Mouse (Mus musculus) right cerebral cortex, postnatal 10 days (tissue): ENCODE results near the gene Pla2g2c.

Experiments used
- DNase-seq, 2 experiments: peaks; one replicate each; pipeline ENCODE4 v3.0.0; 2021; ENCODE audit warnings: low spot score in 2 of 2

Gene Pla2g2c

DNA sequence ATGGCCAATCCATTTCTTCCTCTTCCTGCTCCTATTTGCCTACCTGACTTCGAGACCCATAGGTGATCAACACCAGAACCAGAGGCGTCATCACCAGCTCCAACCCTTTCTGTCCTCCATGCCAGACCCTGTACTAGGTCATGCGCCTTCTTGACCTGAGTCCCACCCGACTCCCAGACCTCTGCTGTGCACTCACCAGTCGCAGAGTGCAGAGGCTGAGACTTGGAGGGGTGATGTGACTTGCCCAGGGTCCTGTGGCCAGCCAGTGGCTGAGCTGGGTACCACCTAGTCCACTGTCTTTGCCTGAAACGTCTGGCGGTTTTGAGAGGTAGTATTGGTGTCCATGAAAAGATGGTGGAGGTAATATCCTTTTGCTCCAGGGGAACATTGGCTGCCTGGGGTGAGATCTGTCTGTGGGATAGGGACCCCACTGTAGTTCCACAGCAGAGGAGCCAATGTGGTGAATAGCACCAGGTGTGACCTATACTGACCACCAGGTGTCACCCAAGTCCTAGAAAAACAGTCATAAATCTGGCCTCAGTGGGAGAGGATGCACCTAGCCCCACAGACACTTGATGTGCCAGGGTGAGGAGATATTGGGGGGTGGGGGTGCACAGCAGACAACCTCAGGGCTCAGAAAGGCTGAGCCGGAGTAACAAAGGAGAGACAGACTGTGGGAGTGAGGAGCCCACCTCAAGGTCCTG is 23.9 kb downstream of the Pla2g2c start:
- DNase-seq, result peak; percentile 73 to 78

DNA sequence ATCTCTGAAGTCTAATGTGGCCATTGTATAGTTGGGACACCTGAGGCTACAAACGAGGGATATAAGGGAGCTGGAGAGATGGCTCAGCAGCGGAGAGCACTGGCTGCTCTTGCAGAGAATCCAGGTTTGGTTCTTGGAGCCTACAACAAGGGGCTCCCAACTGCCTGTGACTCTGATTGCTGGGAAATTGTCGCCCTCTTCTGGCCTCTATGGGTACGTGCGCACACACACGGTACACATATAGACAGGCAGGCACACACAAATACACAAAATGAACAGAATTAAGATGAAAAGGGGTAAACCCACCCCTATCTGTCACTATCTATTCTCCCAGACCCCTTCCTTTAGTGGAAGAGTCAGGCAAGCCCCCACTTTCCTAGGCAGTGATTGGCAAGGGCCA is 28.0 kb downstream of the Pla2g2c start:
- no peak for DNase-seq

DNA sequence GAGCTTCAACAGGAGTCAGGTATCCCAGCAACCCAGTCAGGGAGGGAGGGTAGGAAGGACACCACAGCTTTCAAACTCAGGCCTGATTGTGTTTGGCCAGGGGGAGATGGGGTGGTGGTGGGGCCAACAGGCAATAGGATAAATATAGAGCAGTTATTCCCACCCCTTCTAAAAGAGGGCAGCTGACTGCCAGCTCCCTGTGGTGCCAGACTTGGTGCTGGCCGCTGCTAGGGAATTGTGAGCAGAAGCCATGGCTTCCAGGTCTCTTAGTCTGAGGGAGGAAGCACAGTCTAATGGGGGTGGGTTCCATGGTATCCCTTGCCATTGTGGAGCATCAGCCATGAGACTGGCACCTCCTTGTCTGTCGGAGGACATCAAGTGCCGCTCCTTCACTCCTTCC is 29.0 kb downstream of the Pla2g2c start:
- no peak for DNase-seq

DNA sequence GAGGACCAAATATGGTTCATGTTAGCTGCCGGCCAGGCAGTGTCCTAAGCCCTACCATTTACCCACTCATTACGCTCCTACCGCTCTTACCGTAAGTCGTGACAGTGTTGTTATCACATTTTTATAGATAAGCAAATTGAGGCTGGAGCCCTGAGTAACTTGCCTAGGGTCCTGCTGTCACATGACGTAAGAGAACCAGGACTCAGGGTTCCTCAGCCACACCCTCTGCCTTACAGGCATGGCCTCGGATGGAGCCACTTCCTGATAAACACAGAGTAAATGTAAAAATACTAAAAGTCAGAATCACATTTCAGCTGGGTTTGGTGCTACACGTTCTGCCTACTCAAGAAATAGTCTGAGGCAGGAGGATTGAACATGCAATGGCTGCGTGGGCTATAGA is 29.8 kb downstream of the Pla2g2c start:
- no peak for DNase-seq

DNA sequence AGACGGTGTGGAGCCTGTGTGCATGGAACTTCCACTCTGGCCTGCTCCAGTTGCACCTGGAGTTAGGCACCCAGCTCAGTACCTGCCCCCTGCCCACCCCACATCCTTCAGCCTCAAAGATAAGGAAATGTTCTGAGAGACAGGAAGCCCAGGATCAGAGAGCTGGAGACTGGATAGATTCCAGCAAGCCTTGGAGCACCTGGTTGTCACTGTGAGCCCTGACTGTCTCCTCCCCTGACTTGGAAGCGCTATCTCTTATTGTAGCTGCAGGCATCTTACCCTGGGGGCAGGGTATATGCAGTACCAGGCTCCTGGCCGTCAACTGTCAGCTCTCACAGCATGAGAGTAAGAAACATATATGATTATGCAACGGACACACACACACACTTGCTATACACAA is 30.8 kb downstream of the Pla2g2c start:
- DNase-seq, result no peak

DNA sequence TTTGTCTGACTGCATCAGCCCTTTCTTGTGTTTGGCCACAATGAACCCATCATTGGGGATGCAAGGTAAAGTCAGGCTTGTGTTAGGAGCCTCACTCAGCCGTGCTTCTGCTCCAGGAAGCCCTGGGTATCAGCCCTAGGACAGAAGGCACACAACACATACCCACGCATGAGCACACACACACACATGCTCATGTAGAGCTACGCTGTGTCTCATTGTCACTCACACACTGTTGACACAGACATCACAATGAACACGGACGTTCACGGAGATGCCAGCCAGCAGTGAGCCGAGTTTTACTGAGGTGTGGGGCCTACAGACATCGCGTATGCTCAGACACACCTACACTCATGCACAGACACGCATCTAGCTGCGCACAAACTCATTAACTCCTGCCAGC is 31.4 kb downstream of the Pla2g2c start:
- DNase-seq, result no peak

DNA sequence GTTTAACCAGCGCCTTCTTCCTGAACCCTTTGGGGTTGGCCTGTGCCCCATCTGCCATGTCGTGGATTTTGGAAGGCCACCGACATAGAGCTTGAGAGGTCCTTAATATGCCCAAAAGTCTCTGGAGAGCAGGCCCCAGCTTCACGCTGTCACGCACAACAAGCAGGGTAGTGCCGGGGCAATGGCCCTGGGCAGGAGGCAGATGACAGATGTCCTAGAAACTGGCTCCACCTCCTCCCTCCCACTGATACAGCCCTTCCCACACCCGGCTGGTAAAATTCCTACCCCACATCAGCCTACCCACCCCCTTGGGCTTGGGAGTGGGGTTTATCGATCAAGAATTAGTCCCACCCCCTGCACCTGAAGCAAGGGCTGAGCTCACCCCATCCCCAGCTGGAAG is 32.8 kb downstream of the Pla2g2c start, which contains the start of gene Pla2g2f:
Gene Pla2g2f (minus strand): TSS at position 211 of the 400 bp plus-strand sequence.
- no peak for DNase-seq

DNA sequence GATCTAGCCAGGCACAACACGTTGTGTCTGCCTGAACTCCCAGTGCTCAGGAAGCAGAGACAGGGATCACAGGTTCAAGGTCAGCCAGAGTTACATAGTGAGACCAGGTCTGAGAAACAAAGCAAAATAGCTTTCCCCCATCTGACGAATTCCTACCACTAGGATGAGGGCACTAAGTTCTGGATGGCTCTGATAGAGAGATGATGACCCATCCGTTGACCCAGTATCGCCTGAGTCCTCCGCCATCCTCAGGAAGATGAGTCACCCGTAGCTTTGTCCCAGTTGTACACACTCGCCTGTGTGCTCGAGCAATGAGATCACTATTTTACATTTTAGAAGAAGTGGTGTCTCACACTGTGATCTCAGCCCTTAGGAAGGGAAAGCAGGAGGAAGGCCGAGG is 37.7 kb downstream of the Pla2g2c start:
- DNase-seq, result no peak

DNA sequence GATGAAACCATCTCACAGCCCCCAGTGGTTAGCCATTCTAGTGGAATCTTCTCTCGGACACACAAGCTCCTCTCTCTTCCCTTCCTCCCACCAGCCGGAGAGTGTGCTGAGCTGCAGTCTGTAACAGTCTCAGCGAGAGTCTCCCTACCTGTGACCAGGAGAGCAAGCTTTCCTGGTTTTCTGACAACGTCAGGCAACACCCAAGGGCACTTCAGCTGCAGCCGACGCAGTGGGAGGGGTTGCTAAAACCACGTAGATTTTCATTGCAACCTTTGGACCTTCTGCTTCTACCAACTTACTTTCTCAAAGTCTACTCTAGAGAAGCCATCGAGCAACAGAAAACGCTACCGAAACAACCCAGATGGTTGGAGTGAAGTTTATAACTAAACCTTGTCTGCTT is 47.4 kb downstream of the Pla2g2c start:
- no peak for DNase-seq

DNA sequence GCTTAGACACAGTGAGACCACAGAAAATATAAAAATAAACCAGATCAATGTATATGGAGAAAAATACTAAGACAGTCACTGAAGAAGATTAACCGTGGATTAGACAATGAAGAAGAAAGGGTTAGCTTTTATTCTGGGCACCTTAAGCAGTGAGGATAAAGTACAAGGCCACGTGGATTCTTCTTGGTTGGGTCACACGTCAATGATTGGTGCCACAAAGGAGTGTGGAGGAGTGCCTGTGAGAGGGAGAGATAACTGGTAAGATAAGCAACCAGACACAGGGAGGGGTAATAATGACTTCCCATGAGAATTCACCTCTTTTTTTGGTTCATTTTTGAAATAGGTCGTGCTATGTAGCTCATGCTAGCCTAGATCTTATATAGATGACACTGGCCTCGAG is 47.8 kb downstream of the Pla2g2c start:
- DNase-seq, result no peak

DNA sequence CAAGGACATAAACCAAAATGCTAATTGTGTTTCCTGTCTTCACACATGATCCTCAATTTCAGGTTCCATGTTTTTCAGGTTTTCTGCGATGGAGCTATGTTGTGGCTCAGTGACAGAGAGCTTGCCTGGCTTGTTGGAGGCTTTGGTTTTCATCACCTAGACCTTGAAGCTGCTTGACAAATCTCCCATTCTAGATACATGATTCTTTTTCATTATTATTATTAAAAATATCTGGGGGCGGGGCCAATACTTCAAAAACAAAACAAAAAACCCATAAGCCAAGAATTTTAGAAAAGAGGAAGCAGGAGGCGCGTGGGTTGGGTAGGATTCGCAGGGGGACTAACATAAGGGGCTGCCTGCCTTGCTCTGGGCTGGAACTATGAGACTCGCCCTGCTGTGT is 50.8 kb downstream of the Pla2g2c start, which contains the start of gene Pla2g2d:
Gene Pla2g2d (plus strand): TSS at position 301 of the 400 bp plus-strand sequence.
- DNase-seq, result no peak

DNA sequence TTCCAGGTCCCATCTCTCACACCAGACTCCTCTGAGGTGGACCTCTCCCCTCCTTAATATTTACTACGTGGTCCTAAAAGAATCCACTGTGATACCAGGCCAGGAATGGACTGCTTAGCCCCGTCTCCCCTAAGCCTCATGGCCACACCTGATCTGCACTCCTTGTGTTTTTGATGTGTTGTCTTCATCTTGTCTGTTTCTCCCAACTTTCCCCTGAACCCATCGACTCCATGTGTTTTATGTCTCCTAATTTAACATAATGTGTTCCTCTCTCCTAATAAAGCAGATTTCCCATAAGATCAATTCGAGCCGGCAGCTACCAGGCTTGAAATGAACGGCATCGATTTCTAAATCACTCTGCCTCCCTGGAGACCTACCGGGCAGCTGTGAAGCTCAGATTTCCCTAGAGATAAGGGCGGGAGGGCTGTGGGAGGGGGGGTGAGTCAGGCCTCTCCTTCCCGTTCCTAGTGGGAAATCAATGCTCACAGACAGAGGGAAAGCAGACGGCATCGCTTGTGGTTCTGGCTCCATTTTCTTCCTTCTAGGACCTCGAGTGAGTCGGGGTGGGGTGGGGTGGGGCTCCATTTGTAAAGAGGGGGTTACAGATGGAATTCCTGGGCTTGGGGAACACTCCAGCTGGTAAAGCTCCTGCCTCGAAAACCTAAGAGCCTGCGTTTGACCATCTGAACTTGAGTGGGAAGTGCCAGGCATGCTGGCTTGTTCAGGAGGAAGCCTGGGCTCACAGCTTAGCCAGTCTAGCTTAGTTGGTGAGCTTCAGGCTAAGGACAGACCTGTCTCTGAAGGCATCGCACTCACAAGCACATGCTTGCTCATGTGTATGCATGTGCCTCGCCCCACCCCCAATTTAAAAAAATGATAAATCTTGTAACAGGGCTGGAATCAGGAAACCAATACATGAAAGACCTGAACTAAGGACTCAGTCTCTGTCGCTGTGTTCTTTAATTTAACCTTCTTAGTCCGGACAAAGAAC is 53.1 kb downstream of the Pla2g2c start:
- no peak for DNase-seq

DNA sequence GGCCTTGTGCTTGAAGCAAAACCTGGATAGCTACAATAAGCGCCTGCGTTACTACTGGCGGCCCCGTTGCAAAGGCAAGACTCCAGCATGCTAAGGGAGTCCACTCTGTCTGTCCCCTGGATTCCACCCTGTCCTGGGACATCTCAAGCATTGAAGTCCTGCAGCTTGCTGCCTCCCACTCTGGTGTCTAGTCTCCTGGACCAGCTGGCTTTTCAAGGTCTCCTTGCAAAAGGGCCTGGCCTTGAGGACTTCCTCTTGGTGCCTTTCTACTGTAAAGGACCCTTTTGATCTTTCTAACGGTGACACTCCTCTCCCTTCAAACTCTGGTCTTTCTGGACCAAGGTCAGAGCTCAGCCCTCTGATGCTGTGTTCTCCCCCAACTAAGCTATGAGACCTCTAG is 55.7 kb downstream of the Pla2g2c start:
- DNase-seq, result no peak

DNA sequence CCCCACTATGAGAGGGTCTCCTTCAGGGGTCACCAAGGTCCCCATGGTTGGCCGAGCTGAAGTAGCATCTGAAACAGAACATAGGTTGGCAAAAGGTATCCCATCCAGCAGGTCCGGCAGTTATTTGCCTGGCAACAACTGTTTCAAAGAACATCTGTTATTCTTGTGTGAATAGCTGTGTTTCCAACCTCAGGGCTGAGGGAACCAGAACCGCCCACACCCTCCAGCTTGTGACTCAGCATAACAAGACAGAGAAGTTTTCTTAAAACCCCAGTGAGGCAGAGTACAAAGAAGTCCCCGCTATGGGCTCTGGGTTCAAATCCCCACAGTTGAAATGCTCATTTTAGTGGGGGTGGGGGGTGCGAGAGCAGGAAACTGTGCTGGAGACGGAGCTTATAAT is 57.5 kb downstream of the Pla2g2c start:
- DNase-seq, result peak in 1 of 2 experiments; percentile 48

DNA sequence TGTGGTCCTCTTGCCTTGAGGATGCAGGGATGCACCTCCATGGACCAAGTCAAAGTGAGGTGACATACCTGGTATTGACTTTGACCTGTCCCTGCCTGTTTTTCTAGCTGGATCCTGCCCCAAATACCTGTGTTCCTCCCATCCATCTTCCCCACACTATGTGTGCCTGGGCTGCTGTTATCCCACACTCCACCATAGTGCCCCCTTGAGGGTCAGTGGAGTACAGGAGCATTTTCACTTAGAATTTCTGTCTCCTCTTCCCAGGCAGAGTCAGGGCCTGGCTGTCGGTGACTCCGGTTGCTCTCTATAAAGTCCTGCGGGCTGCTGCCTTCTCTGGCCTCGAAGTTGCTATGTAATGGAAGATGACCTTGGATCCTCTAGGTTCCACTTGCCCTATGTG is 61.1 kb downstream of the Pla2g2c start:
- no peak for DNase-seq

DNA sequence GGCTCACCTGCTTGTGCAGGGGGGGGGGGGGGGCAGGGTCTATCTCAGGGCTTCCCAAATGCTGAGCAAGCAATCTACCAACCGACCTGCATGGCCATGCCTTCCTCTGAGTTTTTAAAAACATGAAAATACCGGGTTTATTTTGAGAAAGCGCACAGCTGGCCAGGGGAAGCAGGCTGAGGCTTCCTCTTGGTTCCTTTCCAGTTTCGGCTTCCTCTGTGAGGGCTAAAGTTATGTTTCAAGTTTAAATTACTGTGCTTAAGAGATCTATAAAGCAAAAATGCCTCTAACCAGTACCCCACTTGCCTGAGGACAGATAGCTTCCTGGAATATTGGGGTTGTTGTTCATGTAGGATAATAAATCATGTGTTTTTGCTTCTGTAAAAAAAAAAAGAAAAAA is 61.5 kb downstream of the Pla2g2c start:
- DNase-seq, result no peak

DNA sequence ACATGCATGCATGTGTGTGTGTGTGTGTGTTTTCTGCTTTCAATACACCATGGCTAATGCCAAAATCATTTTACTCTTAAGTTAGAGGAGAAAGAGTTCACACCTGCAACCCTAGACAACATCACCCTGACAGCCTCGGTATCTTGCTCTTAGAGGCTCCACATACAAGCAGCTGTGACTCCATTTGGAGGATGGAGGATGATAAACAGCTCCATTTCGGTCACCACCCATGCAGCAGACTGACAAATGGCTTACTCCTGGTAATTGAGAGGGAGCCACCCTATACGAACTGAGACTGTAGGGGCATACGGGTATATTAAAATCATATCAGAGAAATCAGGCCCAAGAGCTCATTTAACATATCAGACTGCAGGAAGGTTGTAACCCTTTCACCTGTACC is 63.8 kb downstream of the Pla2g2c start:
- DNase-seq, result no peak

DNA sequence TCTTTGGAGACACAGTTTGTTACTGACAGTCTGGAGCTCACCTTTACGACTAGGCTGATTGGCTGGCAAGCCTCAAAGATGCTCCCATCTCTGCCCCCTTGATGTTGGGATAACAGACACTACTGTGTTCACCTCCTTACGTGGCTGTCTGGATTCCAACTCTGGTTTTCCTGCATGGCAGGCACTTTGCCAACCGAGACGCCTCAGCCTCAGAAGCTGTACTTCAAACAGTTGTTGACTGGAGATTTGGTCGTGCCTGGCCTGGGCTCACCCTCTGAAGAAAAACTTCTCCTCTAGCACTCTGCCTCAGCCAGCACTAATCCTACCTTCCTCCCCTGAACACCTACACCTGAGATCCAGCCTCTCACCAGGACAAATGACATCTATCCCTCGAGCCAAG is 66.9 kb downstream of the Pla2g2c start:
- no peak for DNase-seq

DNA sequence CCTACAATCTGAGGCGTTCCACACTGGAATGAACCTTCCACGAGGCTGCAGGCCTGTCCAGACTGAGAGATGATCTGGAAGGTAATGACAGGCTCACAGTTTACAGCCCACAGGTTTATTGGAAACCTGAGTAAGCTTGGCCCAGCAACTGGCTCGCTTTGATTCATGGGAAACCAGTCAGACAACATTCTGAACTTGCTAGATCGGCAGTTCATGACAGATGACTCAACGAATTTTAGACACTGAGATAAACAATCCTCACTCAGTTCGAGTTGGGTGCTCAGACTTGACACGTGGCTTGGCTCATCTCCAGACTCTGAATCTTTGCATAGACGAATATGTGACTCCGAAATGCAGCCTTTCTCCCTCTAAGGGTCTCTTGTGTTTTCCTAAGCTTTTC is 68.0 kb downstream of the Pla2g2c start:
- DNase-seq, result no peak

DNA sequence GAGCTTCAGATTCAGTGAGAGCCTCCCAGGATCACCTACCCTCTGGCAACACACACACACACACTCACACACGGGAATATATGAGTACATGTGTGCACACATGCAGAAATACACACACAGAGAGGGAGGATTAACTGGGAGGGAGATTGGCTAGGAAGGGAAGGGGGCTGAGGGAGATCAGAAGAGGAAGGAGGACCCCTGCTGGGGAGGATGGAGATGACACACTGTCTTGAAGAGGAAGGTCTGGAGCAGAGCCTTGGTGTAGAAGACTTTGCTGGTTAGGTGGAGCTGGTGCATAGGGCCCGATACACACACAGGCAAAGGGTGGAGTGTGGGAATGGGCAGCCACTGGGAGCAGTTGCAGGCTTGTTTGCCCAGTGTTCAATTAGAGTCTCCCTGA is 68.7 kb downstream of the Pla2g2c start:
- DNase-seq, result peak; percentile 76 to 80

DNA sequence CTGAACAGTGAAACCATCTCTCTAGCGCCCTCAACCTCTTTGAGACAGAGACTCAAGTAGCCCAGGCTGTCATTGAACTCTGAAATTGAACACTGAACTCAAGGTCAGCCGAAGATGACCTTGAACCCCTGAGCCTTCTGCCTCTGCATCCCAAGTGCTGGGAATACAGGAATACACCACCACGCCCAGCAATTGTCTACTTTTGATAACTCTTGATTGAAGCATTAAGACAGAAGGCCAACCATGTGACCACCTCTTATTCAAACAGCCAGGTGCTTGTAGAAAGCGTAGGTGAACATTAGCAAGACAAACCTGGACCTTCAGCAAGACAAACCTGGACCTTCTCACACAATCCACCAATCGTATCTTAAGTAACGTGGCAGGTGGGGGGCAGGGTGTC is 69.8 kb downstream of the Pla2g2c start:
- no peak for DNase-seq
